Mouse (Mus musculus) hindbrain, postnatal 0 days (tissue): ENCODE results near the gene Dock4. TPM values are rescaled to one million over a fixed set of nuclear protein-coding genes. Genes with fewer than 3 reads are reported as not detected.

Experiments used
- ATAC-seq: fragments of 200-750 bp; cut with Nextera tagmentation; 2 replicates; pipeline ENCODE4 v1.8.0; 2017; ENCODE audit warnings: mild to moderate bottlenecking, moderate TSS enrichment, moderate library complexity
- DNase-seq: peaks from one replicate; pipeline ENCODE4 v3.0.0-alpha.2; 2015; ENCODE audit warnings: low spot score
- H3K27ac ChIP-seq: fragments of 300-500 bp; sonication (generic); 2 replicates; pipeline ENCODE4 v1.5.1; 2014; ENCODE audit warnings: mild to moderate bottlenecking
- H3K27me3 ChIP-seq: fragments of 300-500 bp; sonication (generic); 2 replicates; pipeline ENCODE4 v1.6.1; 2014; ENCODE audit warnings: low read length, mixed read lengths; ENCODE audit not compliant: insufficient read depth
- H3K36me3 ChIP-seq: fragments of 300-500 bp; sonication (generic); 2 replicates; pipeline ENCODE4 v1.6.1; 2014; ENCODE audit warnings: low read length, mixed read lengths; ENCODE audit not compliant: insufficient read depth
- H3K4me1 ChIP-seq: fragments of 300-500 bp; sonication (generic); 2 replicates; pipeline ENCODE4 v1.6.1; 2014; ENCODE audit warnings: antibody characterized with exemption, low read length, mixed read lengths; ENCODE audit not compliant: insufficient read depth
- H3K4me2 ChIP-seq: fragments of 300-500 bp; sonication (generic); 2 replicates; pipeline ENCODE4 v1.6.1; 2014; ENCODE audit warnings: low read depth, mild to moderate bottlenecking, low read length, moderate library complexity, mixed read lengths
- H3K4me3 ChIP-seq: fragments of 300-500 bp; sonication (generic); 2 replicates; pipeline ENCODE4 v1.5.1; 2014; ENCODE audit warnings: low read length
- H3K9ac ChIP-seq: fragments of 300-500 bp; sonication (generic); replicated peaks from 2 replicates; pipeline ENCODE4 v1.6.1; 2014; ENCODE audit warnings: mild to moderate bottlenecking, low read length, moderate library complexity, mixed read lengths
- H3K9me3 ChIP-seq: fragments of 300-500 bp; sonication (generic); 2 replicates; pipeline ENCODE4 v1.6.1; 2016; ENCODE audit warnings: low read length, mixed read lengths
- CTCF ChIP-seq: IDR thresholded peaks from 2 replicates; pipeline ENCODE4 v1.5.1; 2016; ENCODE audit warnings: antibody characterized with exemption, control low read depth, low read depth
- WGBS: fragments of 180-500 bp; shearing (Covaris S2); extraction: QIAGEN DNeasy Blood & Tissue Kit; methylation state at CpG from one replicate; pipeline ENCODE4 v1.1.7; 2014; 5-methylcytosine and 5-hydroxymethylcytosine counted together
- polyA plus RNA-seq: library from polyadenylated mRNA; unstranded; fragments of >200 nt; fragmentation: Nextera tagmentation; extraction: Ambion mirVana; gene quantifications from 2 replicates; pipeline ENCODE4 v1.2.1, GENCODE M21; 2015
- total RNA-seq: library from RNA; depleted of rRNA; stranded (reverse); fragments of >200 nt; gene quantifications from 2 replicates; pipeline ENCODE4 v1.2.3, GENCODE M21; 2014

The Dock4 gene
- total and polyA plus RNA-seq, 2 experiments from 2014 or later, result 16.7 to 30.7 TPM

- H3K36me3 ChIP-seq, result no peaks in the 10 kb centered on the region
- 94% methylated on average over 2 of the region's 2 CpGs for whole genome bisulfite sequencing
- no peaks in the 10 kb centered on the region for H3K9me3 ChIP-seq
- no peak overlapping the region for H3K4me2 ChIP-seq
- DNase-seq (no peak), ATAC-seq (no peak)
- H3K27ac ChIP-seq, result no peak overlapping the region
- no peaks in the 10 kb centered on the region for H3K4me1 ChIP-seq
- TF ChIP-seq CTCF, result no peak
- no peak overlapping the region for H3K4me3 ChIP-seq
- H3K27me3 ChIP-seq, result no peaks in the 10 kb centered on the region
- no peak overlapping the region for H3K9ac ChIP-seq
Measured at GRCm38 (mm10) chr12:40633242-40633641, 187.5 kb downstream of the Dock4 start.

DNA sequence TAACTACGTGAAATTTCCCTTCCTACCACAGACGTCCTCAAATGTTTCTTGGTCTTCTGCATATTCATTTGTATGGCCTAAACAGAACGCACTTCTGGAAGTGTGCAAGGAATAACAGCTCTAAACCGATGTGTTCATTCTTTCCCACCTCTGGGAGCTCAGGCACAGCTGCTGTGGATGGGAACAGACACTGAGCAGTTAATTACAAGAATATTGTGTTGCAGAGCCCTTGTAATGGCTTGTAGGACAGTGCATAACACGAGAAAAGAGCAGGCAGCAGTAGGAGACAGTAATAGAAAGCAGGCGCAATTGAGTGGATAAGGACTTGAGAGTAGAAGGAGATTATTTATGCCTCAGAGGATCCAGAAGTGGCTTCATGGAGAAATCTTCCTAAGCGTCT, 188.4 kb downstream of the Dock4 start:
- TF ChIP-seq CTCF, result no peak
- Histone ChIP-seq H3K4me3 (no peak overlapping the region), H3K4me2 (no peak overlapping the region), H3K36me3 (no peaks in the 10 kb centered on the region), H3K9ac (no peak overlapping the region), H3K9me3 (no peaks in the 10 kb centered on the region), H3K27ac (no peak overlapping the region), H3K4me1 (no peaks in the 10 kb centered on the region), H3K27me3 (no peaks in the 10 kb centered on the region)
- no peak for ATAC-seq
- no peak for DNase-seq
- 77% methylated on average over 7 of the region's 7 CpGs for WGBS

- no peaks in the 10 kb centered on the region for H3K27me3 ChIP-seq
Measured at GRCm38 (mm10) chr12:40635991-40636390, 190.2 kb downstream of the Dock4 start.

GRCm38 (mm10) chr12:40637427-40637826, 191.7 kb downstream of the Dock4 start:
- TF ChIP-seq CTCF, result no peak
- H3K27me3 ChIP-seq, result no peaks in the 10 kb centered on the region

More at GRCm38 (mm10) chr12:40635991-40636390, 190.2 kb downstream of the Dock4 start:
- Histone ChIP-seq H3K36me3 (peaks cover 3% of the 10 kb centered on the region; the same call in 1 of the 2 replicates), H3K4me2 (no peak overlapping the region), H3K4me1 (no peaks in the 10 kb centered on the region), H3K27ac (no peak overlapping the region), H3K9ac (no peak overlapping the region), H3K9me3 (no peaks in the 10 kb centered on the region), H3K4me3 (no peak overlapping the region)
- WGBS, result 88% methylated on average over 6 of the region's 6 CpGs
- no peak for TF ChIP-seq CTCF
- ATAC-seq, result no peak
- no peak for DNase-seq

GRCm38 (mm10) chr12:40645869-40646268, 200.1 kb downstream of the Dock4 start:
- ATAC-seq (no peak), DNase-seq (no peak)
- no peaks in the 10 kb centered on the region; the same call in 1 of the 2 replicates for H3K36me3 ChIP-seq
- 80% methylated on average over 6 of the region's 6 CpGs for WGBS
- H3K27me3 ChIP-seq, result no peaks in the 10 kb centered on the region
- TF ChIP-seq CTCF, result no peak
- no peak overlapping the region for H3K4me3 ChIP-seq
- H3K4me2 ChIP-seq, result no peak overlapping the region
- no peaks in the 10 kb centered on the region for H3K4me1 ChIP-seq
- no peak overlapping the region for H3K27ac ChIP-seq
- H3K9me3 ChIP-seq, result no peaks in the 10 kb centered on the region
- H3K9ac ChIP-seq, result no peak overlapping the region

More at GRCm38 (mm10) chr12:40637427-40637826, 191.7 kb downstream of the Dock4 start:
- Histone ChIP-seq H3K4me2 (no peak overlapping the region), H3K36me3 (peaks cover 3% of the 10 kb centered on the region; the same call in 1 of the 2 replicates), H3K4me3 (no peak overlapping the region), H3K9me3 (no peaks in the 10 kb centered on the region), H3K27ac (no peak overlapping the region), H3K4me1 (no peaks in the 10 kb centered on the region), H3K9ac (no peak overlapping the region)
- ATAC-seq, result no peak
- 89% methylated on average over 2 of the region's 2 CpGs for WGBS
- DNase-seq, result no peak

DNA sequence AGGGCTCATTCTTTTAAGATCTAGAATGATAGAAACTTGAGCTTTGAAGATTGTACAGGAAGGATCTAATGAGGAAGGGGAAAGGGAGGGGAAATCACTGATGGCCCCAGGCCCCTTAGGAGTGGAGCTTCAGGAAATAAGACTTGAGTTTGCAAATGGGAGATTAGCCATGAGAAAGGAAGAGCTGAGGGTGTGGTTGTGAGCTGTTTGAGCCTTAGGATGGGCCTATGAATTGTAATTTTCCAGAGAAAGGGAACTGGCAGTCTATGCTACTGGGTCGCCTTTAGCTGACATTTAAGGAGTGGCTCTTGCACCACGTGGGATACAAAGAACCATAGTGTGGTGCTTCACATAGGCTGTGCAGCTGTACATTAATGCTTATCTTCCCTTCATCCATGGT, 208.6 kb downstream of the Dock4 start:
- no peak for DNase-seq
- H3K27ac ChIP-seq, result no peak overlapping the region
- H3K4me2 ChIP-seq, result no peak overlapping the region
- no peak overlapping the region for H3K4me3 ChIP-seq
- no peak overlapping the region for H3K9ac ChIP-seq
- ATAC-seq, result no peak
- H3K36me3 ChIP-seq, result no peaks in the 10 kb centered on the region
- H3K4me1 ChIP-seq, result no peaks in the 10 kb centered on the region
- no peaks in the 10 kb centered on the region for H3K9me3 ChIP-seq
- H3K27me3 ChIP-seq, result no peaks in the 10 kb centered on the region
- WGBS, result 86% methylated on average over 2 of the region's 2 CpGs
- no peak for TF ChIP-seq CTCF

DNA sequence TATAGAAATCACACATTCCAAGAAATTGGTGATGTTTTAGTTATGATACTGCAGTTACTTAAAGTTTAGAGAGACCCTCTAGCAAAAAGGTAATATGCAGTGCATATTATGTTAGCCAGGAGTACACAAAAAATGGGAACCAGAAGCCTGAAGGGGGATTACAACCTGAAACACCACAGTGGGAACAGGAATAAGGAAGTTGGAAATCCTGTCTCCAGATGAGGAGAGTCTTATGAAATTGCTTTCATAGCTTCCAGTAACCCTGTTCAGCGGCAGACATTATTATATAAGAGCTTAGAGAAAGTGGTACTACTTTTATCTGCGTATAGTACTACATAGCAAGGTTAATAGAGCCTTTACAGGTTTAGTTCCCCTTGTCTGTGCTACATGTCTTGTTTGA, 210.1 kb downstream of the Dock4 start:
- no peak for TF ChIP-seq CTCF

More for the DNA sequence above, 210.1 kb downstream of the Dock4 start:
- Histone ChIP-seq H3K4me1 (no peaks in the 10 kb centered on the region), H3K27me3 (no peaks in the 10 kb centered on the region), H3K9me3 (no peaks in the 10 kb centered on the region), H3K4me3 (no peak overlapping the region), H3K36me3 (no peaks in the 10 kb centered on the region), H3K27ac (no peak overlapping the region), H3K9ac (no peak overlapping the region), H3K4me2 (no peak overlapping the region)
- WGBS, result 87% methylated on average over 2 of the region's 2 CpGs
- no peak for DNase-seq
- no peak for ATAC-seq
